Mouse (Mus musculus): ENCODE measurements at regions not wholly inside any gene's neighbourhood (a gene's known extent, or its start where the extent isn't known, plus 50 kb on each side); places are given as distances from the start of the nearest gene placed in this dataset.

DNA sequence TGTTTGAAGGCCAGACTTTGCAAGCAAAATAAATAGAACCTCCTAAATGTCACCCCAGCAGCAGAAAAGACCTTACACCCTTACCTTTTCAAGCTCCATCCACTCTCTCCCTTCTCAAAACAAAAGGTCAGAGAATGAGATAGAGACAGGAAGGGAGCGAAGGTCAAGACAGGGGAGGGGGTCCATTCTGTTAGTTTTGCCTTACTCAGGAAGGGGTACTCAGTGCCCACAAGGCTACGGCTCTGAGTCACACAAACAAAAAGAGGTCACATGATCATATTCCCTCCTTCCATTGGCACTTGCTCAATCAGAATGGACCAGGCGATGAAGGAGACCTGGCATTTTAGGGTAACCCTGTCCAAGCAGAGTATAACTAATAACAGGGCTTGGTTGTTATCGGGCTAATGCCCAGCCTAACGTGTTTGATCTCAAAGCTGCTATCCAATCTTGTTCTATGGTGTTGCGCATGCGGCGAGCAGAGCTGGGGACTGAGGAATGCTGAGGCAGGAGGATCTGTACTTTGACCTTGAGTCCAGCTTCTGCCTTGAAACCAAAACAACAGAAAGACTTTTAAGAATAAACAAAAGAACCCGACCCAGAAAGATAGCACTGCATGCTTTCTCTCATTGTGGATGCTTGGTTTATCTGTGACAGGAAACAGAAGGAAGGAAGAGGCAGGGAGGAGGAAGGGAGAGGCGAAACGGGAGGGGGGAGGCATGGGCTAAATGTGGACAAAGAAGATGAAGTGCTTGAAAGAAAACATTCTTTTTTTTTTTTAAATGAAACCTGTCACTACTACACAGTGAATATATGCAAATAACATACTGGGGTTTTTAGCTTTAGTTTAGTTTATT, 184.5 kb downstream of the Ankrd50 start:
- H3K27ac ChIP-seq (ENCODE audit: control insufficient read depth, low read depth, low read length), result no peak overlapping the region
- DNase-seq (ENCODE audit: low read depth, low spot score), result no peak
- TF ChIP-seq JUND (IDR thresholded peaks at IDR 0.05; ENCODE audit: low read depth, low read length) (no peak), TAL1 (IDR thresholded peaks at IDR 0.05; ENCODE audit: low read length) (no peak), MYB (IDR thresholded peaks at IDR 0.05; ENCODE audit: low read depth, low read length) (no peak)

DNA sequence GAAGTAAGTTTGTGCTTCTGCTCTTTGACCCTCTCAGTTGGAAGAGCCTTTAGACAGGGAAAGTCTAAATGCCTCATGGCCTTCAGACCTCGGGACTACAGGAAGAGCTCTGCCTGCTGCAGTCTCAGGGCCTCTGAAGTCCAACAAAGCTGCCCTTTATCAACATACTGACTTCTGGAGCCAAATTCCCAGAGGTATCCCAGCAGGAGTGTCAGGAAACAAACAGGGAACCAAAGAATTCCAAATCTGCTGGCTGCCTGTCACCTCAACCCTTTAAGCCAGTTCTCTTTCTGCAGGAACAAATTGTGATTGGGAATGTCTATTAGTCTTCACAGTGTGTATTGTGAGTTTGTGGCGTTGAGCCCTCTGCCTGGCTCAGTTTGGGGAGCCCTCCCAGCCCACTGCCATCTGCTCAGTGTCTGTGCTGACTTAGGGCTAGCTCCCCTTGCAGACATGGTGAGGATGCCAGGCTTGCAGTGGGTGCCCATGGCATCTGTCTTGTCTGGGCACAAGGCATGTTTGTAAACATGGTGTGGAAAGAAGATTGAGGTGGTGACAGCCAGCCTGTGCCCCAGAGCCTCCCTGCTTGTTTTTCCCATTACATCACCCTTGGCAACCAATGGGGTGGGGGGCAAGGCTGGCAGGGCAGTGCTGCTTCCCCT, 185.3 kb downstream of the Ankrd50 start:
- no peaks in the 10 kb centered on the region for H3K79me2 ChIP-seq (ENCODE audit: control insufficient read depth, insufficient read depth, low read length, poor library complexity)
- H3K4me3 ChIP-seq (ENCODE audit: control insufficient read depth in 1 of 2, insufficient read depth in 1 of 2, low read depth in 2 of 2, low read length in 2 of 2), result no peak overlapping the region
- TF ChIP-seq HCFC1 (IDR thresholded peaks at IDR 0.05; ENCODE audit: low read depth, low read length) (no peak), USF2 (IDR thresholded peaks at IDR 0.05; ENCODE audit: borderline replicate concordance in 1 of 2, insufficient read depth in 1 of 2, low read depth in 1 of 2, low read length in 2 of 2) (no peak), RAD21 (IDR thresholded peaks at IDR 0.05; ENCODE audit: low read depth, low read length) (no peak), CTCF (IDR thresholded peaks at IDR 0.05 in 2 of 3, conservative IDR thresholded peaks at IDR 0.05 in 1 of 3; ENCODE audit: control insufficient read depth in 1 of 3, insufficient read depth in 1 of 3, low read depth in 2 of 3, low read length in 3 of 3, poor library complexity in 1 of 3, severe bottlenecking in 1 of 3) (no peak), BHLHE40 (IDR thresholded peaks at IDR 0.05; ENCODE audit: borderline replicate concordance, low read depth, low read length) (no peak), ZMIZ1 (IDR thresholded peaks at IDR 0.05; ENCODE audit: low read depth, low read length) (no peak), MYB (IDR thresholded peaks at IDR 0.05; ENCODE audit: low read depth, low read length) (no peak), MAZ (IDR thresholded peaks at IDR 0.05; ENCODE audit: low read depth, low read length) (no peak), KAT2A (conservative IDR thresholded peaks at IDR 0.05; ENCODE audit: low read depth, low read length) (no peak), GABPA (IDR thresholded peaks at IDR 0.05; ENCODE audit: low read depth, low read length) (no peak), USF1 (IDR thresholded peaks at IDR 0.05; ENCODE audit: low read depth, low read length) (no peak)
- no peak for DNase-seq (ENCODE audit: low read depth, low spot score)
- no peak overlapping the region for H3K27ac ChIP-seq (ENCODE audit: control insufficient read depth, low read depth, low read length)
- H3K9ac ChIP-seq (ENCODE audit: control insufficient read depth, low read depth, low read length, poor library complexity, severe bottlenecking), result no peak overlapping the region
- H3K9me3 ChIP-seq (replicated peaks; ENCODE audit: insufficient read depth, low read length), result no peaks in the 10 kb centered on the region
- no peaks in the 10 kb centered on the region for H3K27me3 ChIP-seq (ENCODE audit: control insufficient read depth in 1 of 2, insufficient read depth in 2 of 2, low read length in 2 of 2)
- H3K4me1 ChIP-seq (ENCODE audit: control insufficient read depth in 1 of 2, insufficient read depth in 2 of 2, low read length in 2 of 2), result no peaks in the 10 kb centered on the region
- H3K36me3 ChIP-seq (ENCODE audit: control insufficient read depth in 1 of 2, insufficient read depth in 2 of 2, low read length in 2 of 2), result no peaks in the 10 kb centered on the region

More for the DNA sequence above, 184.5 kb downstream of the Ankrd50 start:
- Histone ChIP-seq H3K9ac (ENCODE audit: control insufficient read depth, low read depth, low read length, poor library complexity, severe bottlenecking) (no peak overlapping the region), H3K36me3 (ENCODE audit: control insufficient read depth in 1 of 2, insufficient read depth in 2 of 2, low read length in 2 of 2) (no peaks in the 10 kb centered on the region), H3K4me1 (ENCODE audit: control insufficient read depth in 1 of 2, insufficient read depth in 2 of 2, low read length in 2 of 2) (no peaks in the 10 kb centered on the region), H3K4me3 (ENCODE audit: control insufficient read depth in 1 of 2, insufficient read depth in 1 of 2, low read depth in 2 of 2, low read length in 2 of 2) (no peak overlapping the region), H3K9me3 (replicated peaks; ENCODE audit: insufficient read depth, low read length) (no peaks in the 10 kb centered on the region), H3K79me2 (ENCODE audit: control insufficient read depth, insufficient read depth, low read length, poor library complexity) (no peaks in the 10 kb centered on the region), H3K27me3 (ENCODE audit: control insufficient read depth in 1 of 2, insufficient read depth in 2 of 2, low read length in 2 of 2) (no peaks in the 10 kb centered on the region)
